Mouse (Mus musculus): ENCODE measurements around the gene Fam189a1.
A peak's percentile ranks its signal among the peaks of the same experiment; 100 is the strongest.

The Fam189a1 gene

GRCm38 (mm10) chr7:65101661-65102060 lies 54.7 kb downstream of the Fam189a1 start:
- DNase-seq: no peak

- peak; percentile 46 for DNase-seq
Measured at GRCm38 (mm10) chr7:65097708-65098107, 58.7 kb downstream of the Fam189a1 start.

GRCm38 (mm10) chr7:65095631-65096107 lies 60.7 kb downstream of the Fam189a1 start:
- DNase-seq: peak; percentile 76

GRCm38 (mm10) chr7:65093314-65093713 lies 63.1 kb downstream of the Fam189a1 start:
- DNase-seq: no peak

- DNase-seq: no peak
Measured at GRCm38 (mm10) chr7:65091486-65091885, 64.9 kb downstream of the Fam189a1 start.

- no peak for DNase-seq
Measured at GRCm38 (mm10) chr7:65085972-65086371, 70.4 kb downstream of the Fam189a1 start.

- no peak for DNase-seq
Measured at GRCm38 (mm10) chr7:65082778-65083091, 73.6 kb downstream of the Fam189a1 start.

GRCm38 (mm10) chr7:65081979-65082777 lies 74.2 kb downstream of the Fam189a1 start:
- no peak for DNase-seq

- peak; percentile 38 for DNase-seq
Measured at GRCm38 (mm10) chr7:65076134-65076533, 80.2 kb downstream of the Fam189a1 start.

GRCm38 (mm10) chr7:65074194-65074593 lies 82.2 kb downstream of the Fam189a1 start:
- no peak for DNase-seq

- peak; percentile 38 for DNase-seq
Measured at GRCm38 (mm10) chr7:65073555-65073954, 82.8 kb downstream of the Fam189a1 start.

GRCm38 (mm10) chr7:65066211-65066610 lies 90.2 kb downstream of the Fam189a1 start:
- no peak for DNase-seq

- no peak for DNase-seq
Measured at GRCm38 (mm10) chr7:65065457-65065856, 90.9 kb downstream of the Fam189a1 start.

- no peak for DNase-seq
Measured at GRCm38 (mm10) chr7:65064638-65065037, 91.7 kb downstream of the Fam189a1 start.

- DNase-seq: no peak
Measured at GRCm38 (mm10) chr7:65064096-65064495, 92.3 kb downstream of the Fam189a1 start.

- DNase-seq: no peak
Measured at GRCm38 (mm10) chr7:65060163-65060799, 96.1 kb downstream of the Fam189a1 start.

- no peak for DNase-seq
Measured at GRCm38 (mm10) chr7:65056864-65057263, 99.5 kb downstream of the Fam189a1 start.

GRCm38 (mm10) chr7:65051986-65052385 lies 104.4 kb downstream of the Fam189a1 start:
- no peak for DNase-seq

GRCm38 (mm10) chr7:65049236-65049954 lies 107.0 kb downstream of the Fam189a1 start:
- DNase-seq: no peak

- no peak for DNase-seq
Measured at GRCm38 (mm10) chr7:65047700-65048099, 108.7 kb downstream of the Fam189a1 start.

GRCm38 (mm10) chr7:65046690-65047089 lies 109.7 kb downstream of the Fam189a1 start:
- no peak for DNase-seq

GRCm38 (mm10) chr7:65044280-65044679 lies 112.1 kb downstream of the Fam189a1 start:
- DNase-seq: no peak

- no peak for DNase-seq
Measured at GRCm38 (mm10) chr7:65041106-65041505, 115.3 kb downstream of the Fam189a1 start.

GRCm38 (mm10) chr7:65031741-65032140 lies 124.6 kb downstream of the Fam189a1 start:
- no peak for DNase-seq

Measured in layer of hippocampus, adult 9-11 months (tissue).